Mouse (Mus musculus): ENCODE measurements around the gene Pax2.

DNA sequence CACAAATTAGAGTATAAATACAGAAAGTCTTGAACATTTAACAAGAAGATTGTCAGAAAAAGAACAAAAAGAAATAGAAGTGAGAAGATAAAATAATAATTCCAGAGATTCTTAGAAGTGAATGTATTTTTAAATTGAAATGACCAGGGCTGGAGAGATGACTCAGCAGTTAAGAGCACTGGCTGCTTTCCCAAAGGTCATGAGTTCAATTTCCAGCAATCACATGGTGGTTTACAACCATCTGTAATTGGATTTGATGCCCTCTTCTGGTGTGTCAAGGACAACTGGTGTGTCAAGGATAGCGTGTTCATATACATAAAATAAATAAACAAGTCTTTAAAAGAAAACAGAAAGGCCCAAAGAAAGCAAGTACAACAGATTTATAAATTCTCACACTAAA lies 102.8 kb downstream of the Pax2 start:
- no peak for TF ChIP-seq CTCF (IDR thresholded peaks at IDR 0.05; ENCODE audit: borderline replicate concordance, insufficient read depth, low read length)
- TF ChIP-seq POLR2A (IDR thresholded peaks at IDR 0.05; ENCODE audit: low read depth, low read length): no peak
